Mouse (Mus musculus): ENCODE measurements around the gene B3galt2.

DNA sequence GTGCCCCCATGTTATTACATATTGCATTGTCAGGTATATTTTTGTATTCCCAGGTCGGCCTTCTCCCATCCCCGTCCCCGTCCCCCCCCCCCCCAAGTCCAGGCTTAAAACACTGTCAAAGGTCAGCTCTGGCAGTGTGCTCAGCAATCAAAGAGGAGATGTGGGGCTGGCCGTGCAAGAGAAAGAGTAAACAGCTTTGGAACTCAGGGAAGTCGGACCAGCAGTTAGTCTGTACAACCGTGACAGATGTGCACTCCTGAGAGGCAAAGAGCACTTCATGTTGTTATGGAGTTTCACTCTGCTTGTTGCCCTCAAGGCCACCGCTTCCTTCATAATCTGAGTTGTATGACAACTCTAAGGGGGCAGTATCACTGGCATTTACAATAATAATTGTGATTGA is 9.1 kb upstream of the B3galt2 start:
- TF ChIP-seq CTCF (IDR thresholded peaks at IDR 0.05; ENCODE audit: borderline replicate concordance, insufficient read depth, low read depth, low read length) (no peak), POLR2A (IDR thresholded peaks at IDR 0.05; ENCODE audit: borderline replicate concordance, insufficient read depth, low read length) (no peak)
